Mouse (Mus musculus) thymus, postnatal 36 days (tissue): ENCODE data around the gene Aqp6.

Experiments used
- DNase-seq, 2 experiments: peaks; one replicate each; pipeline ENCODE4 v3.0.0; 2022; ENCODE audit warnings: mixed read lengths in 2 of 2

The Aqp6 gene

DNA sequence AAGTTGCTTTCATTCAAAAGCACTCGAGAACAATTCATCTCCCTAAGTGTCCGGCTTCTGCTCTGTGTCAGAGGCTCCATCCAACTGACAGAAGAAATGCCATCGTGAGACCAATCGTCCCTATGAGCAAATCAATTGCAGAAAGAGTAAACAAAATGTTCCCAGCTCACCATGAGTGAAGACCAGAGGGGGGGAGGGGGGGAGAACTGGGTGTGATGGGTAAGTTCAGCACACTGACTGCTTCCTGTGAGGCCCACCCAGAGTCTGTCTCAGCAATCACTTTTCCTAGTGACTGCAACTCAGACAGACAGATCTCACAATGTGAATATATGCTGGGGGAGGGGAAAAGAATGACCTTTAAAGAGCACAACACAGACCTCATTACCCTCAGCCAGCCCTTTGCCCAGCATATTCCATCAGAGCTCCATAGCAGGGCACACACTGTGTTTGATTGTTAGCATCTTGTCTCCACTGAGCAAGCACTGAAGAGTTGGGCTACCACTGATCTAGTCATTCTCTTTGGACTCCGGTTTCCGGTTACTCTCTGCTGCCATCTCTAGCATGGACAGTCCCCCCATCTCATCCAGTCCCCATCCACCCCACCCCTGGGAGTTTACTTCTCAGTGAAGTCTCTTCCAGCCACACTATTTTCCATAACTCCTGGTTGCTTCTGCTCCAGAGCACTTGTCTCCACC, 48.0 kb downstream of the Aqp6 start:
- DNase-seq: no peak

DNA sequence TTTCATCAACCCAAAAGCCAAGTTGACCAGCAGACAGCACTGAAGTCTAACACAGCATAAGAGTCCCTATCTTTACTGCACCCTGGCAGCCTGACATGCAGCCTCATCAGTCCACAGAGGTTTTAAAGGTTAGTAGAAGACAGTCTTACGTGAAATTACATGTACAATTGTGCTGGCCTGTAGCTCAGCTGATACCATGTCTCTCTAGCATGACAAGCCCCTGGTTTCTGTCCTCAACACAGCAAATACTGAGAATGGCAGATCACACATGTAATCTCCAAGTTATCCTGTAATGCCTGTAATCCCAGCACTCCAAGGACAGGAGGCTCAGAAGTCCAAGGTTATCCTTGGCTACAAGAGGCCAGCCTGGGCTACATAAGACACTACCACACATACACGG, 49.1 kb downstream of the Aqp6 start:
- DNase-seq: no peak

DNA sequence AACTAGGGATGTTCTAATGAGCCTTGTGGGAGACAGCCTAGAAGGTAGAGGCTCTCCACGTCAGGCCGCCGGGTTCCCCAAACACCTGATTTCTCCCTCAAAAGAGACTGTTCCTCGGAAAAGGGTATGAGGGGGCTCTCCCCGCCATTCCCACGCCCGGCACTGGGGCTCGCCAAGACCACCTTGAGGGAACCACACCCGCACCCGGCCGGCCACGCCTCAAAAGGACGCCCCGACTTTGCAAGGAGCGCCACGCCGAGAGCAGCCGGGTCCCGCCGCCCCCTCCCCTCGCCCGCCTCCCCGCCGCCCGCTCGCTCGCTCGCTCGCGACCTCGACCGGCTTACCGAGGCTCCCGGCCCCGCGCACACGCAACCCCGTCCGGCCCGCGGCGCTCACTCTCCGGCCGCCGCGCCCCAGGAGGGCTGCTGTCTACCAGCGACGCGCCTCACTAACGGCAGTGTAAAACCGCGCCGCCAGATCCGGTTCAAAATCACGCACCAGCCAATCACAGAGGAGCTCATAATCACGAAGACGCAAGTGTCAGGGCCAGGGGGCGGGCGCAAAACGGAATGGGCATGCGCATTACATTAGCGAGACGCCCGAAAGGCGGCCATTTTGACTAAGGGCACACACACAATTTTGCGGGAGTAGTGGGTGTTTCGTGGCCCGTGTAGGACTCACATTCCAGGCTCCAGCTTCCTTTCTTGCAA, 50.1 kb downstream of the Aqp6 start, which contains the start of gene Racgap1:
TSS of gene Racgap1 (minus strand) at position 494 of the 710 bp plus-strand sequence.
- peak; percentile 96 to 97 for DNase-seq

DNA sequence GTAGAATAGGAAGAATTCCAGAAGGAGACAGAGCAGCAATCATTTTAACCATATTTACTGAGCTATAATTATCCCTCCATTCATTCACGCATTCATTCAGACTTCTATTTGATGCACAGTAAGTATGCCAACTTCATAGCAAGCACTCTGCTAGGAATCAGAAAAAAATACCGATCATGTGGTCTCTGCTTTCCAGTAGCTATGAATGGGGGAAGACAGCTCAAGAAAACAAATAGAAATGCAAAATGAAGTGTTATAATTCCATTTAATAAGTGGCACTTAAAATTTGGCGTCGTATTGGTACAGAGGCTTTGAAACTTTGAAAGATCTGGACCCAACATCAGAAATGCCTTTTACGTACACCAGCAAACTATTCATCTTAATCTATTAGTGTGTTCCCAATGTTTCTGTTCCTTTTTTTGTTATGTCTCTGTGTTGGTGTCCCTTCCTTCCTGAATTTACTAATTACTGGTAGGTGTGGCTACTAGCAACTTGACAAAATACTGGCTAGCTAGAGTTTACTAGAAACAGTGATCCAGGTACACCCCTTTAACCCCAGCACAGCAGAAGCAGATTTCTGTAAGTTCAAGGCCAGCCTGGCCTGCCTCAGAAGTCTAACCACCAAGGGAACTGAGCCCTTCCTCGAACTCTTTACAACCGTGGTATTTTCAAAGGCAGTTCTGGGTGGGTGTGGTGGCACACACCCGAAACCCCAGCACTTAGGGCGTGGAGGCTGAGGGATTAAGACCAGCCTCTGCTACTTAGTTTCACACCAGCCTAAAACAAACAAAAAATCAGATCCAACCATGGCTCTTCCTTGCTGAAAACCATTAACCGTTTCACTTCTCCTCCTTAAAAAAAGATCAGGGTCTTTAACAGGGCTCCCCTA, 51.0 kb downstream of the Aqp6 start:
- DNase-seq: no peak

DNA sequence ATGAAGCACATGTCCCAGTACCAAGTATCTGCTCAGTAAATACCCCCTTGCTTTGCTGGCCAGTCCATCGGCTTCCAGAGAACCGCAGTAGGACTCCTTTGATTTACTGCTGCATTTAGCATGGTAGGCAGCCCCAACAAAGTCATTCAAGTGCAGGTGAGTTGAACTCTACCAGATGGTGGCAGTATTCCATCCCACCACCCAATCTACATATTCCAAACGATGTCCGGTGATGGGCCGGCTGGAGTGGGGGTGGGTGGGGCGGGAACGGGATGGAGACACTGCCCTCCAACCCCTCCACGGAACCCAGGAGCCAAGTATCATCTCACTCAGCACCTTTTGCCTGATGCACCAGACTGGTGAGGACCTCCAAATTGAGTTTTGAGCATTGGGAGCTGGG, 52.1 kb downstream of the Aqp6 start:
- DNase-seq: no peak

- no peak for DNase-seq
Measured at GRCm38 (mm10) chr15:99653876-99654275, 52.7 kb downstream of the Aqp6 start.
